Comparison of ENCODE assay signal across 18 mouse cellular contexts in genomic region chr5:135044575-135044974, GRCm38 (mm10). TPM values are rescaled to one million over a fixed set of nuclear protein-coding genes. Genes with fewer than 3 reads are reported as not detected.
"Had no signal": no experiment of that assay in that cellular context is flagged by ENCODE, and none has a peak within 500 bp of the region (broad histone marks: within the 10 kb centered on the region; RNA-seq: fewer than 3 reads in every experiment).

No protein-coding gene starts in this region.

- ATAC-seq: hindbrain, embryonic 16.5 days; inflammation-experienced regulatory T-cells, adult 6 months; intestine, embryonic 15.5 days; intestine, postnatal 0 days had no signal

- DNase-seq: gastrocnemius, adult 2 months; gastrocnemius, postnatal 10 days; gastrocnemius, postnatal 25 days; heart, adult 18-20 months; heart, postnatal 10 days; heart, postnatal 4 days; kidney, adult 18-20 months; kidney, adult 8-10 months; kidney, postnatal 10 days; kidney, postnatal 25 days; kidney, postnatal 4 days; liver; liver, embryonic 13.5 days had no signal

RNA-seq across cellular contexts. Expression of gene Vps37d, which starts 33.5 kb away (rescaled TPM):
- total RNA-seq: granulocyte monocyte progenitor cell, adult 5-6 weeks had no signal
